Mouse (Mus musculus): ENCODE data around the gene Gm4792. TPM values are rescaled to one million over a fixed set of nuclear protein-coding genes. Genes with fewer than 3 reads are reported as not detected.
A peak's percentile ranks its signal among the peaks of the same experiment; 100 is the strongest.

The Gm4792 gene
- total RNA-seq, 2 experiments from 2014 or later, result not detected

GRCm38 (mm10) chr10:94253260-94253807 is 45.2 kb downstream of the Gm4792 start:
- no peak for DNase-seq (ENCODE audit: extremely low spot score in 1 of 2, low spot score in 2 of 2)
- intact Hi-C loops (cut with DNase I), result no loop called here

- DNase-seq (ENCODE audit: extremely low spot score in 1 of 2, low spot score in 2 of 2), result peak in 1 of 2 experiments; percentile 30
- intact Hi-C loops (cut with DNase I), result no loop called here
These were observed 48.7 kb downstream of the Gm4792 start for GRCm38 (mm10) chr10:94249575-94250456.

GRCm38 (mm10) chr10:94247748-94248349 is 50.7 kb downstream of the Gm4792 start:
- no peak for DNase-seq (ENCODE audit: extremely low spot score in 1 of 2, low spot score in 2 of 2)
- intact Hi-C loops (cut with DNase I), result no loop called here

Other genes starting within 250 kb of the Gm4792 start
- gene Nr2c1, start 150.7 kb downstream of the Gm4792 start, total RNA-seq (2021), result 1 to 10 TPM; 7.8 to 8.1 TPM
- gene Ndufa12, start 100.0 kb downstream of the Gm4792 start, total RNA-seq (2021), result 100 to 1,000 TPM; 212 to 228 TPM
- gene Tmcc3, start 13.2 kb upstream of the Gm4792 start, total RNA-seq (2021), result 10 to 100 TPM; 16.0 to 16.7 TPM

All from left cerebral cortex, postnatal 10 days (tissue).